Mouse (Mus musculus): ENCODE data around the gene Ghr. TPM values are rescaled to one million over a fixed set of nuclear protein-coding genes. Genes with fewer than 3 reads are reported as not detected.
A peak's percentile ranks its signal among the peaks of the same experiment; 100 is the strongest.

The Ghr gene
- polyA plus RNA-seq, 1 experiment from 2014 or later = 11.0 TPM

DNA sequence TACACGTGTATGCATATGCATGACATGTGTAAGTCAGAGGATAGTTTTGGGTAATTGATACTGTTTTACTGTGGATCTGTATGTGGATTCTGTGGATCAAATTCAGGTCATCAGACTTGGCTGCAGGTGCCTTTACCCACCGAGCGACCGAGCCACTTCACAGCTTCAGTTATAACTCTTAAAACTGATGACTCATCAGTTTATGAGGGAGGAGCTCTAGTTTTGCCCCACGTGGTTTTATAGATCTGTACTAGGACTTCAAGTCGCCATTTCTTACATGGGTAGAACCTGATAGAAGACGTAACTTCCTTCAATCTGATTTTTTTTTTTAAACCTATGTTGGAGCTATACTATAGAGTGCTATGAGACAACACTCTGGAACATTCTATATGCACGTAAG, 285.7 kb downstream of the Ghr start:
- Histone ChIP-seq H3K36me3 (no peaks in the 10 kb centered on the region), H3K27me3 (no peaks in the 10 kb centered on the region), H3K4me2 (no peak overlapping the region), H3K4me1 (replicated peaks) (no peaks in the 10 kb centered on the region), H3K4me3 (no peak overlapping the region), H3K9ac (no peak overlapping the region), H3K27ac (no peak overlapping the region), H3K9me3 (no peaks in the 10 kb centered on the region)
- no peak for ATAC-seq (ENCODE audit: low FRiP score)
- WGBS = 84% methylated on average over 8 of the region's 8 CpGs

DNA sequence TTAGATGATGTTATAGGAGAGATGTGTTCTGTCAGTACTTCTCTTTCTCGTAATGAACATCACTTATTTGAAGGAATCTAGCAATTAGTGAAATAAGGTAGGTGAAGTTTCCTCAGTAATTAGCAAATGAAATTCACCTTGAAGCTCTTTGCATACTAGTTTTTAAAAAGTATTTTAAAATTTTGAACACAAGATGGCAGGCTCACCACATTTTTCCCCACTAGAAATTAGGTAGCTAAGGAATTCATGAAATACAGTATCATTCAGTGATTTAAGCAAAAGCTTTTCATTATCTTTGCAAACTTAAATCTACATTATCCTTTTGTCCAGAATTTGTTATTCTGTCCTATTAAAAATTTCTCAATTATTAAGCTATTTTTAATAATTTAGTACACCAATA, 287.3 kb downstream of the Ghr start:
- Histone ChIP-seq H3K36me3 (no peaks in the 10 kb centered on the region), H3K27me3 (no peaks in the 10 kb centered on the region), H3K4me1 (replicated peaks) (no peaks in the 10 kb centered on the region), H3K4me2 (no peak overlapping the region), H3K4me3 (no peak overlapping the region), H3K9me3 (no peaks in the 10 kb centered on the region), H3K9ac (no peak overlapping the region), H3K27ac (no peak overlapping the region)
- no peak for ATAC-seq (ENCODE audit: low FRiP score)
- WGBS = 83% methylated on average over 1 of the region's 1 CpGs

DNA sequence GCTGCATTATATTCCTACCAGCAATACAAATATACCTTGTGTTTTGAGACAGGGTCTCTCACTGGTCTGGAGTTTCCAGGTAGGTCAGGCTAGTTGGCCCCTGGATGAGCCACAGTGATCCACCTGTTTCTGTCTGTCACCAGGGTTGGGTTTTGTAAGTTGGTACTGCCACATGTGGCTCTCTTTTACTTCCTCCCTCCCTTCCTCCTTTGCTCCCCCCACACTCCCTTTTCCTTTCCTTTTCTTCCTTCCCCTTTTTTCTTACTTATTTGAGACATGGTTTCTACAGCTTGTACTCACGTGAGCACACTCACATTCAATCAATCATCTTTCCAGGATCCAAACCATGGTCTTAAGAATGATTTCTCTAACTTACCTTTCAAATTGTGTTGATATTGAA, 289.8 kb downstream of the Ghr start:
- no peak for ATAC-seq (ENCODE audit: low FRiP score)
- no peak overlapping the region for H3K27ac ChIP-seq
- no peaks in the 10 kb centered on the region for H3K27me3 ChIP-seq
- H3K36me3 ChIP-seq = no peaks in the 10 kb centered on the region
- no peak overlapping the region for H3K9ac ChIP-seq
- WGBS = 60% methylated on average over 1 of the region's 1 CpGs
- no peak overlapping the region for H3K4me2 ChIP-seq
- no peaks in the 10 kb centered on the region for H3K4me1 ChIP-seq (replicated peaks)
- no peak overlapping the region for H3K4me3 ChIP-seq
- no peaks in the 10 kb centered on the region for H3K9me3 ChIP-seq

DNA sequence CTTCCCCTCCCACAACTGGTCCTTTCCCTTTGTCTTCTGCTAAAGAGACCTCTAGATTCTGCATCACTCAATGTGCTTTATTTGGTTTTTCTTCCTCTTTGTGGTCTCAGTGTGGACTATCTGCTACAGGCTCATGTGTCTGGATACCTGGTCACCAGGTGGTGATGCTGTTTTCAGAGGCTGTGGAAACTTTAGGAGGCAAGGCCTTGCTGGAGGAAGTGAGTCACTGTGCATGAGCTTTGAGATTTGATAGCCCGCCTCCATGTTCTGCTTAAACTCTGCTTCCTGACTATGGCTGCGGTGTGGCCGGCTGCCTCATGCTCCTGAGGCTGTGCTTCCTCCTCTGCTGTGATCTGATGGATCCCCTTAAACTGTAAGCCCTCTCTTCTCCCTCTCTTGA, 292.9 kb downstream of the Ghr start:
- ATAC-seq (ENCODE audit: low FRiP score) = no peak
- no peak overlapping the region for H3K27ac ChIP-seq
- no peaks in the 10 kb centered on the region for H3K36me3 ChIP-seq
- 93% methylated on average over 3 of the region's 3 CpGs for WGBS
- H3K9ac ChIP-seq = no peak overlapping the region
- no peak overlapping the region for H3K4me2 ChIP-seq
- no peaks in the 10 kb centered on the region for H3K4me1 ChIP-seq (replicated peaks)
- H3K9me3 ChIP-seq = no peaks in the 10 kb centered on the region
- no peak overlapping the region for H3K4me3 ChIP-seq
- H3K27me3 ChIP-seq = no peaks in the 10 kb centered on the region

DNA sequence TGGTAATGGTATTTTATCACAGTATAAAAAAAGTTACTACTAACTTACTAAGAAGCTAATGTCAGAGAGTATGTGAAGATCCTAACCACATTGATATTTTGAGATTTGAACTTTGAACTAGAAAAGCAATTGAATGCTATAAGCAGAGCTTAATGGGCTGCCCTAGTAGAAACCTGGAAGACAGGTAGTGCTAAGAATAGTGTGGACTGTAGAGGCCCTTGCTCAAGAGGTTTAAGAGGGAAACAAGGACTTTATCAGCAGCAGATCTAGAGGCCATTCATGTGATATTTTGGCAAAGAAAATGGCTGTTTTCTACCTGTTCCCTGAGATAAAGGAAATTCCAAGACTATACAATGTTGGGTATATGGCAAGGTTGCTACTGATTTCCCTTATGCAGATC, 297.3 kb downstream of the Ghr start:
- no peaks in the 10 kb centered on the region for H3K27me3 ChIP-seq
- no peak overlapping the region for H3K4me3 ChIP-seq
- no peaks in the 10 kb centered on the region for H3K36me3 ChIP-seq
- no peaks in the 10 kb centered on the region for H3K9me3 ChIP-seq
- no peak overlapping the region for H3K27ac ChIP-seq
- no peak overlapping the region for H3K4me2 ChIP-seq
- ATAC-seq (ENCODE audit: low FRiP score) = no peak
- H3K9ac ChIP-seq = no peak overlapping the region
- no peaks in the 10 kb centered on the region for H3K4me1 ChIP-seq (replicated peaks)

DNA sequence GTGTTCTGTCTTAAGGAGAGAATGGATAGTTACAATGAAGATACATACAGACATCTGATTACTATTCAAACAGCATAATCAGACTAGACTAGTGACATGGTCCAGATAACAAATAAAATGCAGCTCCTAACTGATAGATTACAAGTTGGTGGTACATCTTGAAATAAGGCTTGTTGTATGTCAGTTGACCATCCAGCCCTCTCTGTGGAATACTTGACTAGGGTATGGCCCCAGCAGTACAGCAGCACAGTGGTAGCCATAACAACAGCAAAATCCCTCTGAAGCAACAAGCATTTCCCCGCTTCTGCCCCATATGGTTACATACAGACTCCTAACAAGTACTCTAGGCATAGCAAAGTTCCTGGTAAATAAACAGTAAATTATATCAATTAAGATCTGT, 301.6 kb downstream of the Ghr start:
- Histone ChIP-seq H3K27me3 (no peaks in the 10 kb centered on the region), H3K9ac (no peak overlapping the region), H3K4me1 (replicated peaks) (no peaks in the 10 kb centered on the region), H3K4me2 (no peak overlapping the region), H3K9me3 (no peaks in the 10 kb centered on the region), H3K4me3 (no peak overlapping the region), H3K36me3 (no peaks in the 10 kb centered on the region), H3K27ac (no peak overlapping the region)
- WGBS = 67% methylated on average over 1 of the region's 1 CpGs
- no peak for ATAC-seq (ENCODE audit: low FRiP score)

DNA sequence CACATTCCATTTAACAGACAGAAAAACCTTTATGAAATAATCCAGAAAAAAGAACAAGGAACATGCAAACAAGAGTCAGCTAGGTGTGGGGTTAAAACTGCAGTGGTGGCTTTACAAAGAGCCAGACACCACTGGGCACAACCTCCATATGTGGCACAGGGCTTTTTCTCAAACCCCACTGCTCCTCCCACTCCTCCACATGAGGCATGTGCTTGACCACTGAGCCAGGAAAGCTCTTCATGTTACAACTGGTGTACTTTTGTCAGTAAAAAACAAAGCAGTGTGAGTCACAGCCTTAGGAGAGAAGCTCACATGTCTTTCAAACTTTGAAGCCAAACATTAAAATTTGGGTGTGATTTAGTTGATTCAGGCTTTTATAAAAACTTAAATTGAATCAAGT, 302.1 kb downstream of the Ghr start:
- H3K4me2 ChIP-seq = no peak overlapping the region
- no peaks in the 10 kb centered on the region for H3K9me3 ChIP-seq
- H3K36me3 ChIP-seq = no peaks in the 10 kb centered on the region
- ATAC-seq (ENCODE audit: low FRiP score) = no peak
- H3K9ac ChIP-seq = no peak overlapping the region
- H3K4me3 ChIP-seq = no peak overlapping the region
- no peak overlapping the region for H3K27ac ChIP-seq
- H3K27me3 ChIP-seq = no peaks in the 10 kb centered on the region
- no peaks in the 10 kb centered on the region for H3K4me1 ChIP-seq (replicated peaks)

DNA sequence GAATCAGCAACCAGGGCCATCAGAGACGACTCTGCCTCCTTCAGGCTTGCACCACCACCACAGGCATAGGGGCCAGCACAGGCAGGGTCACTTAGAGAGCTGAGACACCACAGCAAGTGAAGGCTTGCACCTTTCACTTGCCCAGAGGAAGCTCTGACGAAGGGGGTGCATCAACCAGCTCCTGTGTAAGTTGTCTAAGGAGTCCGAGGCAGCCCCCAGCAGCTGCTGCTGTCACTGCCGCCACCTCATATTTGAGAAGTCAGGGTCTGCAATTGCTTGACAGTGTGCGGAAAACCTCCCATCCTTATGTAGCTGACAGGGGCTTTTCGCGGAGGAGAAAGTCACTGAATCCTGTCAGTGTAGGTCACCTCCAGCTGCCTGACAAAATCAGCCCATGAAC, 304.1 kb downstream of the Ghr start:
- no peaks in the 10 kb centered on the region for H3K27me3 ChIP-seq
- no peaks in the 10 kb centered on the region for H3K36me3 ChIP-seq
- H3K4me1 ChIP-seq (replicated peaks) = no peaks in the 10 kb centered on the region
- H3K9ac ChIP-seq = no peak overlapping the region
- H3K9me3 ChIP-seq = no peaks in the 10 kb centered on the region
- no peak overlapping the region for H3K27ac ChIP-seq
- 83% methylated on average over 7 of the region's 7 CpGs for WGBS
- H3K4me3 ChIP-seq = no peak overlapping the region
- H3K4me2 ChIP-seq = no peak overlapping the region
- no peak for ATAC-seq (ENCODE audit: low FRiP score)

DNA sequence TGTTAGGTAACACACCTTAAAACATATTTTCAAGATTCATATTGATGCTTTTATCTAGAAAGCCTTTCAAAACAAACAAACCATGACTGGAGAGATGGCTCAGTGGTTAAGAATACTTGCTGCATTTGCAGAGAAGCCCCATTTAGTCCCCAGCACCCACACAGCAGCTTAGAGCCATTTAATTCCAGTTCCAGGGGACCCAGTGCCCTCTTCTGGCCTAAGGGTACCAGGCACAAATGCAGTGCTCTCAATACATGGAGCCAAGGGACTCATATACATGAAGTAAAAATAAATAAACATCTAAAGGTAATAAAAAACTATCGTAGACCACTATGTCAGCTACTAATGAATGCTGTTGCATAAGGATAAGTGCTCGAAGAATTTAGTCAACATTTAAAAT, 305.9 kb downstream of the Ghr start:
- no peaks in the 10 kb centered on the region for H3K9me3 ChIP-seq
- H3K36me3 ChIP-seq = no peaks in the 10 kb centered on the region
- no peak overlapping the region for H3K27ac ChIP-seq
- H3K9ac ChIP-seq = no peak overlapping the region
- no peaks in the 10 kb centered on the region for H3K27me3 ChIP-seq
- no peak for ATAC-seq (ENCODE audit: low FRiP score)
- WGBS = 96% methylated on average over 2 of the region's 2 CpGs
- no peak overlapping the region for H3K4me3 ChIP-seq
- H3K4me2 ChIP-seq = no peak overlapping the region
- H3K4me1 ChIP-seq (replicated peaks) = no peaks in the 10 kb centered on the region

DNA sequence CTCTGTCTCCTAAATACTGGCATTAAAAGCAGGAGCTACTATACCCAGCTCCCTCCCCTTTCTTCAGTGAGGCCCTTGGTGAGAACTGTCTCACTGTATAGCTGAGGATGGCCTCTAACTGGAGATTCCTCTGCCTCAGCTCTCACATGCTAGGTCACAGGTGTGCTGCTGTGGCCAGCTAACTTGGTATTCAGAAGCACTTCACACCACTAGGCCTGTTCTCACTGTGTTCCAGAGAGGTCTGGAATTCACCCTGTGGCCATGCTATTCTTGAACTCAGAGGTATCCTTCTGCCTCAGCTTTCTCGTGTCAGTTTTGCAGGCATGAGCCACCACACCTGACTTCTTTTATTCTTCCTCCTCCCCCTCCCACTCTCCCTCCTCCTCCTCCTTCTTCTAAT, 310.1 kb downstream of the Ghr start:
- Histone ChIP-seq H3K4me2 (0 out of 2 replicates have a peak overlapping the region, but pooled peaks have one; percentile 1), H3K9ac (no peak overlapping the region), H3K27me3 (no peaks in the 10 kb centered on the region), H3K4me1 (replicated peaks) (peaks cover 16% of the 10 kb centered on the region), H3K36me3 (no peaks in the 10 kb centered on the region), H3K4me3 (no peak overlapping the region), H3K9me3 (no peaks in the 10 kb centered on the region), H3K27ac (no peak overlapping the region)
- ATAC-seq (ENCODE audit: low FRiP score) = no peak
- WGBS = 64% methylated on average over 1 of the region's 1 CpGs

DNA sequence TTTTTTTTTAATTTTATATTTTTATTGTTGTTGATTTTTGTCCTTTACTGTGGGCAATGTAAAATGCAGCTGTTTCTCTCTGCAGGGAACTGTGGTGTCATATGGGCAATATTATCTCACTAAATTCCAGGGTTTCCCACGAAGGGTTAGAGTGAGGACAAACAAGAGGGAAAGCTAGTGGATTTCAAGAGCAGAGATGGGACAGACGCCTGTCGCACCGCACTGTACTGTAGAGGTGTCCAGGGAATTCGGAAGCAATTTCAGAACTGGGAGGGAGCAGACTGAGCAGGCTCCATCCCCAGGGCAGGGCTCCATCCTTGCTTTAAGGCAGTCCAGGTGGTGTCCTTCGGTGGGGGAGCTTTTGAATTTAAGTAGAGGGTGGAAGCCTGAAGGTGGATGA, 312.1 kb downstream of the Ghr start:
- H3K9me3 ChIP-seq = no peaks in the 10 kb centered on the region
- no peak overlapping the region for H3K27ac ChIP-seq
- 34% methylated on average over 6 of the region's 6 CpGs for WGBS
- H3K27me3 ChIP-seq = no peaks in the 10 kb centered on the region
- H3K36me3 ChIP-seq = no peaks in the 10 kb centered on the region
- H3K4me3 ChIP-seq = peak overlapping the region; percentile 31
- H3K4me1 ChIP-seq (replicated peaks) = peaks cover 16% of the 10 kb centered on the region
- H3K9ac ChIP-seq = no peak overlapping the region
- peak overlapping the region; percentile 48 for H3K4me2 ChIP-seq
- 0 out of 2 replicates have a peak, but pooled peaks have one; percentile 22 for ATAC-seq (ENCODE audit: low FRiP score)

DNA sequence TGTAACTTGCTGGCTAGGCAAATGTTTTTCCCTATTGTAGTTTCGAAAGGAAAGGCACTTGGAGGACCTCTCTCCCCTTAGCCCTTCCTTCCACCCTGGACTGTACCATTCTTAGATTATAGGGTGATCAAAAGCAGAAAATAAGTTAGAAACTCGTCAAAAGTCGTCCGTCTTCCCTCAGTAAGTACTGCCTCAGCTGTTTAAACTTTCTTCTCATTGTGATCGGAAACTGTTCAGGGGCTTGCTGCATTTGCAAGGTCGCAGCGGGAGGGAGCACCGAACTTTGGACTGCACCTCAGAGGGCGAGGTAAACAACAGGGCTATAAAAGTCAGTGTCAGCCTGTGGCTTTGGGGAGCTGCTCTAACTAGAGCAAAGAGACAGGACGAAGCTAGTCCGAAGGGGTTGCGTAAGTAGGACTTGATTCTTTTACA, 312.6 kb downstream of the Ghr start:
- peak overlapping the region; percentile 48 for H3K4me2 ChIP-seq
- H3K4me3 ChIP-seq = peak overlapping the region; percentile 31
- peak; percentile 80 for ATAC-seq (ENCODE audit: low FRiP score)
- no peaks in the 10 kb centered on the region for H3K36me3 ChIP-seq
- H3K9me3 ChIP-seq = no peaks in the 10 kb centered on the region
- H3K27ac ChIP-seq = peak overlapping the region; percentile 46
- H3K4me1 ChIP-seq (replicated peaks) = peaks cover 16% of the 10 kb centered on the region
- WGBS = 1% methylated on average over 12 of the region's 12 CpGs
- H3K9ac ChIP-seq = peak overlapping the region; percentile 19; the same call in 1 of the 2 replicates
- no peaks in the 10 kb centered on the region for H3K27me3 ChIP-seq

DNA sequence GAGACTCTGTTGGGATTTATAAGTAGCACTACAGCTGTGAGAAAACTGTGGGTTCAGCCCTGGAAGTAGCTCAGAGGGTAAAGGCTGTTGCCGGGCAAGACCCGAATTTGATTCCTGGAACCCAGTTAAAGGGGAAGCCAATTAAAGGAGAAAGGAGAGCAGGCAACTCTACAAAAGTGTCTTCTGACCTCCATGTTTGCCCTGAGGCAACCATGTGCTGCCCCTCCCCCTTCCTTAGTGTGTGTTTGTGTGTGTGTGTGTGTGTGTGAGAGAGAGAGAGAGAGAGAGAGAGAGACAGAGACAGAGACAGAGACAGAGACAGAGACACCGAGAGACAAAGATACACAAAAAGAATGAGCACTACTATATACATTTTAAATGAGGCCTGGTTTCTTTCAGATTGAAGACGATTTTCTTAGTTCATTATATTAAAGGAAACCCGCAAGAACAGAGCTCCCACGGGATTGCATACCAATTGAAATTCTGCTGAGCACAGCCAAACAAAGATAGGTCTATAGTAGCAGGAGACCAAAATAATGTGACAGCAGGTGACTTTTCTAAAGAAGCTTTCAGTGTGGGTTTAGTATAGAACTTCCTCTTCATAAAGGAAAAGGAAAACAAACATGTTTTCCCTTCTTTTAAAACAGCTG, 313.2 kb downstream of the Ghr start:
- H3K4me2 ChIP-seq = peak overlapping the region; percentile 48
- no peaks in the 10 kb centered on the region for H3K36me3 ChIP-seq
- H3K9me3 ChIP-seq = no peaks in the 10 kb centered on the region
- no peaks in the 10 kb centered on the region for H3K27me3 ChIP-seq
- WGBS = 14% methylated on average over 6 of the region's 6 CpGs
- H3K4me1 ChIP-seq (replicated peaks) = peaks cover 16% of the 10 kb centered on the region
- H3K4me3 ChIP-seq = peak overlapping the region; percentile 31
- peak; percentile 53 for ATAC-seq (ENCODE audit: low FRiP score)
- peak overlapping the region; percentile 46 for H3K27ac ChIP-seq
- no peak overlapping the region for H3K9ac ChIP-seq
